Mouse (Mus musculus) E14TG2a.4 (cell line): ENCODE results near the gene Odf3.

Experiments
- CTCF ChIP-seq: conservative IDR thresholded peaks from 2 replicates; pipeline ENCODE4 v1.5.1; 2014; ENCODE audit warnings: low read length
- NANOG ChIP-seq: IDR thresholded peaks from 2 replicates; pipeline ENCODE4 v1.6.1; 2014; ENCODE audit warnings: borderline replicate concordance, low read length, mixed read lengths
- POU5F1 ChIP-seq: IDR thresholded peaks from 2 replicates; pipeline ENCODE4 v1.6.1; 2014; ENCODE audit warnings: low read length, borderline replicate concordance

DNA sequence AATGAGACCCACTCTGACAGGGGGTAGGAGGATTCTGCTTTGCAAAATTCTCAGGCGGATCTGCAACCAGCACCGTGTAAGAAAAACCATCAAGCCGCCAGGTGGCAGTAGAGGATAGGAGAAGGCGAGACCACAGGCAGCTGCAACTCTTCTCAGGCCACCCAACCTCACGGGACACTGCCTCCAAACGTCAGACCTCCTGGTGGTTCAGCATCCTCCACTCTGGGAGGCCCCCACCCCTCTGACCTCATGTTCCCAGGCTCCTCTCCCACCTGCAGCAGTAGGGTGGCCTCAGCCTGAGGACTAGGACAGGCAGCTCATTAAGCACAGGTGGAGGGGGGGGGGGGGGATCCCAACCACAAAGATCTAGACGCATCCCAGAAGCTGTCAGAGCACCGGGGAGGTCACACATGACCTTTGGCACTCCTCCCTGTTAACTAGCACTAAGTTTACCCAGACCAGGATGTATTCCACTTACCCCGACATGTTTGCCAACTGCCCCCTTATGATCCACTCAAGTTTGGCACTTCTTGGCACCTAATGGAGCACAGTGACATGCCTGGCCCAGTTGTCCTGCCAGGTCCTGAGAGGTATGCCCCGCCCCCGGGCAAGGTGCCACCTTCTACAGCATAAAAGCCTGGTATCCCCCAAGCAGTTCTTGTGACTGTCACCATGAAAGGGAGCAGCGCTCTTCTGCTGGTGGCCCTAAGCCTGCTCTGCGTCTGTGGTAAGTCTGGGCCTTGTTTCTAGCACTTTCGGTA lies 2.5 kb upstream of the Odf3 start, which contains the start of gene Scgb1c1:
- peak; percentile 62 for TF ChIP-seq CTCF
- TF ChIP-seq POU5F1: no peak
- no peak for TF ChIP-seq NANOG
